8 mouse cellular contexts compared by ENCODE assay signal in genomic region chr16:92457594-92457993, GRCm38 (mm10). TPM values are rescaled to one million over a fixed set of nuclear protein-coding genes. Genes with fewer than 3 reads are reported as not detected.
DNase-seq lines count a peak whose midpoint lies in the region; ATAC-seq lines count a peak whose summit lies in the region.

No protein-coding gene starts in this region.

- no peak overlapping the region for H3K4me3 ChIP-seq in forebrain, embryonic 13.5 days
- H3K4me3 ChIP-seq in hindbrain, embryonic 11.5 days (ENCODE audit: low read depth, low read length) = no peak overlapping the region

- peak; percentile 68 for DNase-seq in MN1 (ENCODE audit: low spot score)
- peak; percentile 79 for DNase-seq in c-Kit-positive CD71-positive TER-119-positive erythroid progenitor cells, embryonic 14.5 days (ENCODE audit: low spot score)
- DNase-seq in hindbrain, embryonic 11.5 days (ENCODE audit: low spot score) = peak; percentile 86
- DNase-seq in layer of hippocampus, adult 9-10 months (ENCODE audit: low spot score) = peak; percentile 64
- peak; percentile 76 for DNase-seq in lung, postnatal 14 days
- DNase-seq in right cerebral cortex, postnatal 10 days (ENCODE audit: low spot score in 2 of 2) = peak; percentile 62 to 75

- no peak overlapping the region for H3K27ac ChIP-seq in forebrain, embryonic 13.5 days
- no peak overlapping the region for H3K27ac ChIP-seq in hindbrain, embryonic 11.5 days (ENCODE audit: low read depth, low read length)

- H3K9me3 ChIP-seq in forebrain, embryonic 13.5 days (replicated peaks) = no peaks in the 10 kb centered on the region
- H3K9me3 ChIP-seq in hindbrain, embryonic 11.5 days (ENCODE audit: control insufficient read depth, low read length) = no peaks in the 10 kb centered on the region

- WGBS in forebrain, embryonic 13.5 days = 14% methylated on average over 7 of the region's 7 CpGs
- 26% methylated on average over 7 of the region's 7 CpGs for WGBS in hindbrain, embryonic 11.5 days

- H3K27me3 ChIP-seq in forebrain, embryonic 13.5 days = no peaks in the 10 kb centered on the region
- no peaks in the 10 kb centered on the region for H3K27me3 ChIP-seq in hindbrain, embryonic 11.5 days (ENCODE audit: control insufficient read depth, insufficient read depth, low read length)

- ATAC-seq in forebrain, embryonic 13.5 days = peak; percentile 48; the same call in 1 of the 2 replicates
- no peak for ATAC-seq in hindbrain, embryonic 11.5 days (ENCODE audit: low FRiP score)
- no peak for ATAC-seq in erythroid progenitor cell, adult 5-6 weeks (replicated peaks; ENCODE audit: low FRiP score, poor library complexity, severe bottlenecking)

- H3K36me3 ChIP-seq in forebrain, embryonic 13.5 days (ENCODE audit: poor library complexity, severe bottlenecking) = no peaks in the 10 kb centered on the region
- no peaks in the 10 kb centered on the region for H3K36me3 ChIP-seq in hindbrain, embryonic 11.5 days (ENCODE audit: control insufficient read depth, insufficient read depth, low read length)

- no peak overlapping the region for H3K4me2 ChIP-seq in forebrain, embryonic 13.5 days
- H3K4me2 ChIP-seq in hindbrain, embryonic 11.5 days (replicated peaks; ENCODE audit: low read depth, low read length) = no peak overlapping the region

- 0 out of 2 replicates have a peak, but pooled peaks cover 4% of the 10 kb centered on the region for H3K4me1 ChIP-seq in forebrain, embryonic 13.5 days
- no peaks in the 10 kb centered on the region; the same call in 1 of the 2 replicates for H3K4me1 ChIP-seq in hindbrain, embryonic 11.5 days (replicated peaks; ENCODE audit: control insufficient read depth, insufficient read depth, low read length)

- H3K9ac ChIP-seq in forebrain, embryonic 13.5 days = no peak overlapping the region
- no peak overlapping the region for H3K9ac ChIP-seq in hindbrain, embryonic 11.5 days (ENCODE audit: low read depth, low read length)

RNA-seq across cellular contexts. Expression of gene Rcan1, which starts 13.1 kb away (rescaled TPM):
- polyA plus RNA-seq in forebrain, embryonic 13.5 days (2015; fragmentation: Nextera tagmentation; extraction: Ambion mirVana) = 34.3 and 36.5 TPM in 2 replicates
- polyA plus RNA-seq in hindbrain, embryonic 11.5 days (2014; fragmentation: Nextera tagmentation; extraction: Ambion mirVana) = 39.3 and 45.3 TPM in 2 replicates
- 3.4 and 3.6 TPM in 2 replicates for total RNA-seq in erythroid progenitor cell, adult 5-6 weeks (2015; ENCODE audit: low replicate concordance)
- total RNA-seq in erythroid progenitor cell, adult 5-6 weeks (2017; ENCODE audit: low replicate concordance) = 1.0 and 3.9 TPM in 2 replicates

RNA-seq across cellular contexts. Expression of gene Clic6, which starts 27.9 kb away (rescaled TPM):
- polyA plus RNA-seq in forebrain, embryonic 13.5 days (2015; fragmentation: Nextera tagmentation; extraction: Ambion mirVana) = 3.6 and 5.6 TPM in 2 replicates
- 3.4 and 4.8 TPM in 2 replicates for polyA plus RNA-seq in hindbrain, embryonic 11.5 days (2014; fragmentation: Nextera tagmentation; extraction: Ambion mirVana)
- total RNA-seq in erythroid progenitor cell, adult 5-6 weeks (2015; ENCODE audit: low replicate concordance) = not detected in 2 replicates
- not detected in 2 replicates for total RNA-seq in erythroid progenitor cell, adult 5-6 weeks (2017; ENCODE audit: low replicate concordance)
